Mouse (Mus musculus) kidney, postnatal 25 days (tissue): ENCODE data around the gene Tas2r120.
"Not testable (repeated sequence)": the region's sequence is repeated elsewhere in the genome, so short reads cannot be mapped to it uniquely, and the experiment has no call there.

Experiments used
- DNase-seq, 2 experiments: peaks; one replicate each; pipeline ENCODE4 v3.0.0; 2021; ENCODE audit warnings: mixed read lengths in 2 of 2

Tas2r120 gene

GRCm38 (mm10) chr6:132656653-132657052 is at the start of gene Tas2r120:
Tas2r120 (plus strand) TSS chr6:132656953.
- no peak for DNase-seq

- peak in 1 of 2 experiments; percentile 5 for DNase-seq
Measured at GRCm38 (mm10) chr6:132649399-132649798, 7.4 kb upstream of the Tas2r120 start.

GRCm38 (mm10) chr6:132651426-132651825 is 5.3 kb upstream of the Tas2r120 start, which contains the start of gene A630073D07Rik:
A630073D07Rik (minus strand) TSS chr6:132651526.
- no peak for DNase-seq

- DNase-seq: not testable (repeated sequence)
Measured at GRCm38 (mm10) chr6:132691596-132691995, 34.8 kb downstream of the Tas2r120 start.

GRCm38 (mm10) chr6:132700907-132701306 is 44.2 kb downstream of the Tas2r120 start, which contains the start of gene Tas2r121:
Tas2r121 (minus strand) TSS chr6:132701007.
- no peak for DNase-seq
